Mouse (Mus musculus) thymus, adult 2 months (tissue): ENCODE data around the gene Ndufa13.

Experiments
- CTCF ChIP-seq: fragments of 200-500 bp; IDR thresholded peaks from 2 replicates; pipeline ENCODE4 v1.5.1; 2012; ENCODE audit warnings: mild to moderate bottlenecking, control low read depth, low read length, moderate library complexity, borderline replicate concordance; ENCODE audit not compliant: control insufficient read depth, poor library complexity, insufficient read depth; ENCODE audit errors: extremely low read depth
- POLR2A ChIP-seq: fragments of 200-500 bp; IDR thresholded peaks from 2 replicates; pipeline ENCODE4 v1.6.1; 2012; ENCODE audit warnings: mild to moderate bottlenecking, low read length, control low read depth, moderate library complexity; ENCODE audit not compliant: control insufficient read depth, poor library complexity, insufficient read depth; ENCODE audit errors: extremely low read depth

- TF ChIP-seq CTCF = no peak
- no peak for TF ChIP-seq POLR2A
Observed at GRCm38 (mm10) chr8:69934582-69934981, 32.2 kb upstream of the Ndufa13 start.
